Mouse (Mus musculus) hindbrain, embryonic 14.5 days (tissue): Measurements from ENCODE around the gene Arhgap9. TPM values are rescaled to one million over a fixed set of nuclear protein-coding genes. Genes with fewer than 3 reads are reported as not detected.

Experiments
- ATAC-seq: fragments of 200-750 bp; cut with Nextera tagmentation; 2 replicates; pipeline ENCODE4 v1.8.0; 2017; ENCODE audit warnings: moderate number of reproducible peaks, mild to moderate bottlenecking, moderate TSS enrichment, moderate library complexity; ENCODE audit not compliant: low FRiP score
- DNase-seq: peaks from one replicate; pipeline ENCODE4 v3.0.0-alpha.2; 2015; ENCODE audit warnings: low spot score
- H3K27ac ChIP-seq: fragments of 300-500 bp; sonication (generic); 2 replicates; pipeline ENCODE4 v1.5.1; 2014; ENCODE audit warnings: mild to moderate bottlenecking, moderate library complexity
- H3K27me3 ChIP-seq: fragments of 300-500 bp; sonication (generic); 2 replicates; pipeline ENCODE4 v1.6.1; 2014; ENCODE audit warnings: mild to moderate bottlenecking, low read length, mixed read lengths; ENCODE audit not compliant: control insufficient read depth, insufficient read depth
- H3K36me3 ChIP-seq: fragments of 300-500 bp; sonication (generic); replicated peaks from 2 replicates; pipeline ENCODE4 v1.6.1; 2014; ENCODE audit not compliant: control insufficient read depth, insufficient read depth
- H3K4me1 ChIP-seq: fragments of 300-500 bp; sonication (generic); replicated peaks from 2 replicates; pipeline ENCODE4 v1.6.1; 2014; ENCODE audit warnings: antibody characterized with exemption, low read length, mixed read lengths; ENCODE audit not compliant: control insufficient read depth, insufficient read depth
- H3K4me2 ChIP-seq: fragments of 300-500 bp; sonication (generic); replicated peaks from 2 replicates; pipeline ENCODE4 v1.6.1; 2014; ENCODE audit warnings: mild to moderate bottlenecking, moderate library complexity
- H3K4me3 ChIP-seq: fragments of 300-500 bp; sonication (generic); replicated peaks from 2 replicates; pipeline ENCODE4 v1.5.1; 2014; ENCODE audit warnings: mild to moderate bottlenecking, low read length
- H3K9ac ChIP-seq: fragments of 300-500 bp; sonication (generic); 2 replicates; pipeline ENCODE4 v1.6.1; 2014
- H3K9me3 ChIP-seq: fragments of 300-500 bp; sonication (generic); 2 replicates; pipeline ENCODE4 v1.6.1; 2016; ENCODE audit warnings: low read length; ENCODE audit not compliant: control insufficient read depth
- WGBS: fragments of 180-500 bp; shearing (Covaris S2); extraction: QIAGEN DNeasy Blood & Tissue Kit; methylation state at CpG from one replicate; pipeline ENCODE4 v1.1.7; 2014; 5-methylcytosine and 5-hydroxymethylcytosine counted together
- polyA plus RNA-seq: library from polyadenylated mRNA; unstranded; fragments of >200 nt; fragmentation: Nextera tagmentation; extraction: Ambion mirVana; gene quantifications from 2 replicates; pipeline ENCODE4 v1.2.1, GENCODE M21; 2014

The Arhgap9 gene
- polyA plus RNA-seq, 1 experiment from 2014 or later, result 0.88 TPM

DNA sequence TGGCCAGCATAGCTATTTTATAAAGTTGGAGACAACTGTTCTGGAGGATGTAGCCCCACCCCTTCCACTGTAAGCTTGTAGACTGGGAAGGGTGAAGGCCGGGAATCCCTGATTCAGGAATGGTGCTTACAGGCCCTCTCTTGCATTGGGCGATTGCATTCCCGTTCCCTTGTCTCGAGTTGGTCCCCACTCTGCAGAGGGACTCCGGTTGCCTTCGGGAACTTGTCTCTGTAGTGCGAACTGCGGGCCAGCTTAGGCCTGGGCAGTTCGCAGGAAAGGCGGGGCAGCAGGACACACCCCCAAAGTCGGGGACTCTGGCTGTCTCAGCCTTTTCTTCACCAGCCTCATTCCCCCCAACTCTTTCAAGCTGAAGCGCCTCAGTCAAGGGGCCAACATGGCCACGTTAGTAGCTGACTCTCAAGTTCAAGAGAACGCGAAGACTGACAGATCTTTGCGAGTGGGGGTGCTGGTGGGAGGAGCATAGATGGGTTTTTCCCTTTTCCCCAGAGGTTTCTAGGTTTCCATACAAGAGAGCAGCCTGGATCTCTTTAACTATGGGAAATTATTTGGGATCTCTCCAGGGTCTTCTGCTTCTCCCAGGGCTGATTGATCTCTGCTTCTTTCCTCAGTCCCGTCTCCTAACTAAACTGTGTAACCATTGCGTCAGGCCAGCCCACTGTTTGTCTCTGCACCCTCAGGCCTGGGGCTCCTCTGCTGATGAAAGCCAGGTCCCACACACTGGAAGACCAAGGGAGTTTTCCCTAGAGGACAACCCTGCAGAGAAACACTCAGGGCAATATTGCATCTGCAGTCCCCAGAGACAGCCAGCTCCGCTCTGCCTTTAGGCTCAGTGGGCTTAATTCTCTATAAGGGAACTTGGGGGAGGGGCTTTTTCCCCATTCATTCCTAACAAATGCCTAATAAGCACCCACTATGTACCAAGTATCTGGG is 30.6 kb upstream of the Arhgap9 start:
- H3K27ac ChIP-seq, result peak overlapping the region; percentile 97
- WGBS, result 2% methylated on average over 19 of the region's 19 CpGs
- DNase-seq (peak; percentile 34), ATAC-seq (peak; percentile 44)
- peaks cover 41% of the 10 kb centered on the region for H3K36me3 ChIP-seq
- H3K4me2 ChIP-seq, result peak overlapping the region; percentile 92
- peak overlapping the region; percentile 63 for H3K9ac ChIP-seq
- H3K9me3 ChIP-seq, result no peaks in the 10 kb centered on the region
- H3K4me1 ChIP-seq, result peaks cover 44% of the 10 kb centered on the region
- no peaks in the 10 kb centered on the region for H3K27me3 ChIP-seq
- H3K4me3 ChIP-seq, result peak overlapping the region; percentile 78

GRCm38 (mm10) chr10:127291881-127292638 is 29.7 kb upstream of the Arhgap9 start:
- peak overlapping the region; percentile 92 for H3K4me2 ChIP-seq
- no peaks in the 10 kb centered on the region for H3K9me3 ChIP-seq
- 54% methylated on average over 5 of the region's 5 CpGs for WGBS
- DNase-seq (no peak), ATAC-seq (no peak)
- no peaks in the 10 kb centered on the region for H3K27me3 ChIP-seq
- peak overlapping the region; percentile 78 for H3K4me3 ChIP-seq
- H3K27ac ChIP-seq, result peak overlapping the region; percentile 97; the same call in 1 of the 2 replicates
- peaks cover 40% of the 10 kb centered on the region for H3K36me3 ChIP-seq
- H3K9ac ChIP-seq, result peak overlapping the region; percentile 63
- peaks cover 36% of the 10 kb centered on the region for H3K4me1 ChIP-seq

DNA sequence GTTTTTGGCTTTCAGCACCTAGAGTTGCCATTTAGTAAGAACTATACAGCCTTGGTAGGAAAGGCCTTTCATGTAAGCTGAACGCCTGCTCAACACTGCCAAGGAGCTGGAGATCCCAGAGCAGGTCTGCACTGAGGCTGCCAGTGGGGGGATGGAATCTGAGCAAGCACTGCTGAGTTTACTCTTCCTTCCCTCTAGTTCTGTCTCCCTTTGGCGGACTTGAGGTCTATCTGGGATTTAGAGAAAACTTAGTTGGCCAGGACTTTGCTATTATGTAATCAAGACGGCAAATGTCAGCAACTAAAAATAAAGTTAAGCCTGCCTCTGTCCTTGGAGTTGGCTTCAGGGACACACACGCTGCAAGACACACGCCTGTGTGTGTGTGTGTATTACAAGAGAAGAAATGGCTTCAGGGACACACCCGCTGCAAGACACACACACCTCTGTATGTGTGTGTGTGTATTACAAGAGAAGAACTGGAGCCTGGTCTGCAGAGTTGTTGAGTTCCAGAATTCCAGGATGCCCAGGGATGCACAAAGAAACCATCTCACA is 28.7 kb upstream of the Arhgap9 start:
- no peaks in the 10 kb centered on the region for H3K9me3 ChIP-seq
- no peaks in the 10 kb centered on the region for H3K27me3 ChIP-seq
- H3K4me1 ChIP-seq, result peaks cover 25% of the 10 kb centered on the region
- WGBS, result 92% methylated on average over 6 of the region's 6 CpGs
- no peak for ATAC-seq
- no peak for DNase-seq
- H3K27ac ChIP-seq, result no peak overlapping the region
- H3K9ac ChIP-seq, result no peak overlapping the region; the same call in 1 of the 2 replicates
- H3K4me2 ChIP-seq, result 0 out of 2 replicates have a peak overlapping the region, but pooled peaks have one; percentile 92
- no peak overlapping the region for H3K4me3 ChIP-seq
- H3K36me3 ChIP-seq, result peaks cover 46% of the 10 kb centered on the region

GRCm38 (mm10) chr10:127293590-127294113 is 28.1 kb upstream of the Arhgap9 start:
- Histone ChIP-seq H3K9ac (no peak overlapping the region), H3K4me2 (no peak overlapping the region), H3K9me3 (no peaks in the 10 kb centered on the region), H3K4me1 (peaks cover 24% of the 10 kb centered on the region), H3K36me3 (peaks cover 52% of the 10 kb centered on the region), H3K4me3 (no peak overlapping the region), H3K27me3 (no peaks in the 10 kb centered on the region), H3K27ac (no peak overlapping the region)
- ATAC-seq (no peak), DNase-seq (no peak)
- WGBS, result 89% methylated on average over 3 of the region's 3 CpGs

DNA sequence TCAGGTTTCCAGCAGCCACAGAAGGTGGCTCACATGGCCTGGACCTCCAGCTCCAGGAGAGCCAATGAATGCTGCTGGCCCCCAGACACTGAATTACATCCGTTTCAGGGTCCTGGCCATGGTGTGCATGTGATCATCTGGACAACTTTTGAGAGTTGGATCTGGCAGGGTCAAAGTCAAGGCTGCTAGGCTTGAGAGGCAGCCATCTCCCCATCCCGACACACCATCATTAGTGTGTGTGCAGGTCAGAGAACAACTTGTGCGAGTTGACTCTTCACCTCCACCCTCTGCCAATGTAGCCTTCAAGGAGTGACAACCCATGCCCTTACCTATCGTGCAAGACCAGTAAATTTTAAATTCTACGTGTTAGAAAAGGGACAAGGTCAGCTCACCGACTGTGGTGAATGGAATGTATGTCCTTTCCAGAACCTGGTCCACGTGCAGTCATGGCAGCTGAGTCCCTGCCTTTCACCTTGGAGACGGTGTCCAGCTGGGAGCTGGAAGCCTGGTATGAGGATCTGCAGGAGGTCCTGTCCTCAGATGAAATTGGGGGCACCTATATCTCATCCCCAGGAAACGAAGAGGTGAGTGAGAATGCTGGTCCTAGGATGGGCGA is 26.8 kb upstream of the Arhgap9 start:
- ATAC-seq (no peak), DNase-seq (no peak)
- Histone ChIP-seq H3K36me3 (peaks cover 65% of the 10 kb centered on the region), H3K9me3 (no peaks in the 10 kb centered on the region), H3K4me3 (no peak overlapping the region), H3K4me1 (peaks cover 14% of the 10 kb centered on the region), H3K27me3 (no peaks in the 10 kb centered on the region), H3K27ac (no peak overlapping the region), H3K9ac (no peak overlapping the region), H3K4me2 (no peak overlapping the region)
- 93% methylated on average over 10 of the region's 10 CpGs for WGBS

DNA sequence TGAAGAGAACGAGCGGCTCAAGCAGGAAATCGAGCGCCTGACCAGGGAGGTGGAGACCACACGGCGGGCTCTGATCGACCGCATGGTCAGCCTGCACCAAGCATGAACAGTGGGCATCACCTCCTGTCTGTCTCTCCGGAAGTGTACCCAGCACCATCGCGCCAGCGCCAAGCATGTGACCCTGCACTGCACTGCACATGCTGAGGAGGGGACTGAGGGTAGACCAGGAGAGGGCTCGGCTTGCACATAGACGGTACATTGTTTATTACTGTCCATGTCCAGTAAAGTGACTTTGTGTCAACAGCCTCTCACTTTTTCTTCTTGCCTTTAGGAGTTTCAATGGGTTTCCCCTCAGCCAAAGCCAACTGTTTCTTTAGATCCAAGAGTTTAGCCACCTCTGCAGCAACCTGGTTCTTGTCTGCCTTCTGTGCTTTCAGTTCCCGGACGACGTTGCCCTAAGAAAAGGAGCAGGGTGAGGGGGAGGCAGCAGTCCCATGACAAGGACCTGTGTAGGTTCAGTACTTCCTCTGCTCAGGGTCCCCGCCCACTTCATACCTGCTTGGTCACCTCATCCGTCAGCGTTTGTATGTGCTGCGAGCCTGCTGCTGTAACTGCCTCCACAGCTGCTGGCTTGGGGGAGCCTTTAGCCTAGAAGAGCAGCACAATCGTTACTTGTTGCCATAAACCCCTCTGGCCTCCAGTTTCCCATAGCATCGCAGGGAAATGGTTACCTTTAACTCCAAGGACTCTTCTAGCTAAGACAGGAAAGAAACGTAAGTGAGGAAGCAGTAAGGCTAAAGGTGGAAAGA is 25.6 kb upstream of the Arhgap9 start:
- ATAC-seq (no peak), DNase-seq (no peak)
- Histone ChIP-seq H3K36me3 (peaks cover 77% of the 10 kb centered on the region), H3K4me1 (peaks cover 13% of the 10 kb centered on the region), H3K27ac (no peak overlapping the region), H3K9me3 (no peaks in the 10 kb centered on the region), H3K4me3 (no peak overlapping the region), H3K27me3 (no peaks in the 10 kb centered on the region), H3K9ac (no peak overlapping the region), H3K4me2 (no peak overlapping the region)
- 94% methylated on average over 24 of the region's 24 CpGs for WGBS

- H3K36me3 ChIP-seq, result peaks cover 87% of the 10 kb centered on the region
- 94% methylated on average over 16 of the region's 16 CpGs for WGBS
- no peak for ATAC-seq
Observed at GRCm38 (mm10) chr10:127297015-127297871, 24.5 kb upstream of the Arhgap9 start.

DNA sequence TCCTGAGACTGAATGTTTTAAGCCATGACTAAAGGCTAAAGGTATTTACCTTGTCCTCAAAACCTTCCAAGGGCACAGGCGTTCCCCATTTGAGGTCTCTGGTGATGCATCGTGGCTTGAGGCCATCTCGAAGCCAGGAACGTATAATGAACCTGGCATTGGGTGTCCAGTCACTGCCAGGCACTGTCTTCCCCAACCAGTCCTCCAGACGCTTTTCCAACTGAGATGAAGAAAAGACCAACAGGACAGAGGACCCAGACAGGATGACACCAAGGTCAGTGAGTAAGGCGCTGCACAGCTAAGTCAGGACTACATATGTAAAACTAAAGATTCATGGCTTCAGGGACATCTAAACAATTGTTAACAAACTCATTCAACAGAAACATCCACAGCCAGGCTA is 21.4 kb upstream of the Arhgap9 start:
- Histone ChIP-seq H3K36me3 (peaks cover 99% of the 10 kb centered on the region), H3K4me1 (no peaks in the 10 kb centered on the region), H3K9me3 (no peaks in the 10 kb centered on the region), H3K4me3 (no peak overlapping the region), H3K27me3 (no peaks in the 10 kb centered on the region), H3K27ac (no peak overlapping the region), H3K9ac (no peak overlapping the region), H3K4me2 (no peak overlapping the region)
- WGBS, result 96% methylated on average over 6 of the region's 6 CpGs
- DNase-seq, result no peak
- no peak for ATAC-seq

More at GRCm38 (mm10) chr10:127297015-127297871, 24.5 kb upstream of the Arhgap9 start:
- Histone ChIP-seq H3K4me2 (no peak overlapping the region), H3K9me3 (no peaks in the 10 kb centered on the region), H3K4me3 (no peak overlapping the region), H3K9ac (no peak overlapping the region), H3K27me3 (no peaks in the 10 kb centered on the region), H3K27ac (no peak overlapping the region), H3K4me1 (peaks cover 4% of the 10 kb centered on the region)
- no peak for DNase-seq
